Mouse (Mus musculus): ENCODE measurements around the gene Gm15140. TPM values are rescaled to one million over a fixed set of nuclear protein-coding genes. Genes with fewer than 3 reads are reported as not detected.

The Gm15140 gene
- not detected for polyA plus RNA-seq (2014; fragmentation: Illumina TruSeq; extraction: RNeasy Lipid Tissue Mini Kit (QIAGEN cat#74804))

GRCm38 (mm10) chrX:154120585-154120984, at the start of gene Gm15140:
TSS of gene Gm15140 (minus strand) at chrX:154120685.

Other genes starting within 250 kb of the Gm15140 start
- gene Samt1, start 108.0 kb downstream of the Gm15140 start, polyA plus RNA-seq (2014; fragmentation: Illumina TruSeq; extraction: RNeasy Lipid Tissue Mini Kit (QIAGEN cat#74804)) = not detected
- not detected for gene 4921511M17Rik, start 86.9 kb downstream of the Gm15140 start, polyA plus RNA-seq (2014; fragmentation: Illumina TruSeq; extraction: RNeasy Lipid Tissue Mini Kit (QIAGEN cat#74804))
- not detected for gene Gm10057, start 65.6 kb downstream of the Gm15140 start, polyA plus RNA-seq (2014; fragmentation: Illumina TruSeq; extraction: RNeasy Lipid Tissue Mini Kit (QIAGEN cat#74804))
- not detected for gene 4930524N10Rik, start 222.7 kb upstream of the Gm15140 start, polyA plus RNA-seq (2014; fragmentation: Illumina TruSeq; extraction: RNeasy Lipid Tissue Mini Kit (QIAGEN cat#74804))

All from ovary, adult 10 weeks (tissue).